Mouse (Mus musculus): Measurements from ENCODE around the gene Prox2.
"Not testable (repeated sequence)": the region's sequence is repeated elsewhere in the genome, so short reads cannot be mapped to it uniquely, and the experiment has no call there.

The Prox2 gene

DNA sequence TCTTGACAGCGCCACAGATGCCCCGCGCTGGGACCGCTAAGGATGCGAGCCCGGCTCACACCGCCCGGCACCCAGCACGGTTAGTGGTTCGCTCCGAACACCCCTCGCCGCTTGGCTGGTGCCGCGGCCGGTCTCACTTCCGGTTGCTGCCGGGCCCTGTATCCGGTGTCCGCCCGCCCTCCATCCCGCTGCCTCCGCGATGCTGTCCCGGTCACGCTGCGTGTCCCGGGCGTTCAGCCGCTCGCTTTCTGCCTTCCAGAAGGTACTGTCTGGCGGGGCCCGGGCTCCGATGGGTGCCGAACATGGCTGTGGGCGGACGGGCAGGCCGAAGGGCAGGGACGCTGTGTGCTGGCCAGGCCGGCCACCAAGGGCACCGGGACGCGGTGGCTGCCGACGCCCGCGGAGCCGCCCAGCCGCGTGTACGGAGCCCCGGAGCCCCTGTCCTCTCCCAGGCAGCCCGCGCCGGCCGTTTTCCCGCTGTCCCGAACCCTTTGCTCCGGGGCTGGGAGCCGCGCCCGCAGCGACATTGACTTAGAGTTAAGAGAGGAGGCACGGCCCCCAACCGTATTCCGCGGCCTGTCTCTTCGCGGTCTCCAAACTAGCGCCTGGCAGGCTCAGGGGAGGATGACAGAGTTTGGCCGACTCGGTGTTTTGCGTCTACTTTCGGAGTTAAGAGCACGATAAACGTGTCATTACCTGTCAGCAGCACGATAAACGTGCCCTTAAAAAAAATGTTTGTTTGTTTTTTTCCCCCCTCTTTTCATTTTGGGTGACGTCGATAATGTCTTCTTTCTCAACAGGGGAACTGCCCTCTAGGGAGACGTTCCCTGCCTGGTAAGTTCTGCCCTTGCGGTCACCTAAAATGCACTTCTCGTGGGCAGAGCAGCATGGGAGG lies at the start of gene Prox2, which contains the start of gene Dlst:
Gene Prox2 (minus strand): TSS at position 62 of the 895 bp plus-strand sequence.
Gene Dlst (plus strand): TSS at position 136 of the 895 bp plus-strand sequence.
- DNase-seq = peak; percentile 86

DNA sequence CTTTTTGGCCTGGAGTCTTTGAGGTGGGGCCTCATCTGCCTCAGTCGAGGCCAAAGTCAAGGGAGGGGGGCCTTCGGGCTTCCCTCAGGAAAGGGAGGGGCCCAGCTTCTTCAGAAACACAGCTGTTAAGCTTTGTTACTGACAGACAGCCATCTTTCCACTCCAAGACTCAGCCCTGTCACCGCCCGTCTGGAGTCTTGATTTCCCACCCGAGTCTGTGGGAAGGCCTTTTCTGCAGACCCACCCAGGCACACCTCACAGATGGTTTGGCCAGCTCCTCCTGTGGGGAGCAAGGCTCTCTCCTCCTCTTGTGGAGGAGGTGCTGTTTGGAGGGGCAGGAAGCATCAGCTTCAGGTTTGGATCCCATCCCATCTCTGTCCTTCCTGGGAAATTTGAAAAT lies 49.0 kb upstream of the Prox2 start:
- DNase-seq = no peak

DNA sequence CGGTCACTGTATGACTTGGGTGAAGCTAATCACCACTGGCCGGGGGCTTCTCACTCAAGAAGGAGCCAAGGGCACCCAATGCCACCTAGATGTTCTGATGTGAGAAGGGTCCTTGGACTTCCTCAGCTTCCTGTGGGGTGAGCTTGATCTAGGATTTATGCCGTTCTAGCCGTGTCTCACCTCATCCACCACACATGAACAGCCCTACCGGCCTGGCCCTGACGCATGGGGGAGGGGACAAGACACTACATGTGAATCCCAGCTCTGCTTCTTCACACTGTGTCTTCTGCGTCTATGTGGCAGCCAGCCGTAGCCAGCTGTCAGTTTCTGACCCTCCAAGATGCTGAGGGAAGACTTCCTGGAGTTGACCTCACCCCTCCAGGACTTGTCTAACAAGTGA lies 48.2 kb upstream of the Prox2 start:
- DNase-seq = no peak

DNA sequence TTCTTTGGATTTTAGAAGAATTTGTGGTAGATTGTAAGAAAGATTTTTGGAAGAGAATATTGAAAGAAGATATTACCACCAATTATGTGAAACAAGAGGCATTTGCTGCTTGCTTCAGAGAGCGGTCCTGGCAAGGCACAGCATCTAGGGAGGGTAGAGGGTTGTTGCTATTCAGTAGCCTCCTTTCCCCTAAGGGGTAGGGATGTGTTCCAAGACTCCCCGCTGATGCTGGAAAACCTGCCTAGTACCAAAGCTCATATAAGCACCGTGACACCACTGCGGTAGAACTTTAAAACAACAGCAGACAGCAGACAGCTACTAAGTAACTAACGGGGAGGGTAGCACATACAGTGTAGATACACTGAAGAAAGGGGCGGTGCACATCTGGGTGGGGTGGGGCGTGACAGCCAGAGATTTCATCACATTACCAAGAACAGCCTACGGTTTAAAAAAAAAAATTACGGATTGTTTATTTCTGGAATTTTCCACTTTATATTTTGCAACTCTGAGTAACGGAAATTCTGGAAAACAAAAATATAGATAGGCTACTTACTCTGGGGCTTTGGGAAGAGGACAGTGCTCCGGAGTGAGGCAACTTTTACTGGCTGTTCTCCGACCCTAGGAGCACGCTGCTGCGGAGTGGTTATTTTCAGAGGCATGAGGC lies 47.4 kb upstream of the Prox2 start:
- DNase-seq = no peak

DNA sequence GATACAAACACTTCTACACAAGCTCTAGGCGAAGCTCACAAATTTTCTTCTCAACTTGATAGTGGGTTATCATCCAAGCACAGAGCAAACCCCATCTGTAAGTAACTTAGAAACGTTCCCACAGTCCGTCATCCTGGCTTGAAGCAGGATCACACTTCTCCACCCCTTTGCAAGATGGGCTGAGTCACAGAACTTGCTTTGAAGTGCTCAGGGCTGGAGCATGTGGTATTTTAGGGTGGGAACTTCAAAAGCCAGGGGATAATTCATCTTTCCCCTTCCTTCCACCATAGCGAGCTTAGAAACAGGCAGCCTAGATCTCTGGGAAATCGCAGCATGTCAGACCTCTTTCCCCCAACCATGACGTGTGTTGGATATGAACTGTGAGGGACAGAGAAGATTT lies 45.8 kb upstream of the Prox2 start:
- DNase-seq = no peak

DNA sequence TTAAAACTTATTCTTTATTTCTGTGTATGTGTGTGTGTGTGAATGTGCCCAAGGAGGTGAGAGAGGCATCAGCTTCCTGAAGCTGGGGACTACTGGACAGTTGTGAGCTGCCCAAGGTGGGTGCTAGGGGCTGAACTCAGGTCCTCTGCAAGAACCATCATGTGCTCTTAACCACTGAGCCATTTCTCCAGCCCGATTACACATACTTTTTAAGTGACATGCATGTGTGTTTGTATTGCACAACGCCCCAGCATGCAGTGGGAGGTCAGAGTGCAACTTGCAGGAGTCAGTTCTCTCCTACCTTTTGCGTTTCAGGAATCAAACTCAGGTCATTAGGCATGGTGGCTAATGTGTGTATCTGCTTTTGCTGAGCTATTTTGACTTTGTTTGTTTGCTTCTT lies 42.5 kb upstream of the Prox2 start:
- DNase-seq = no peak

DNA sequence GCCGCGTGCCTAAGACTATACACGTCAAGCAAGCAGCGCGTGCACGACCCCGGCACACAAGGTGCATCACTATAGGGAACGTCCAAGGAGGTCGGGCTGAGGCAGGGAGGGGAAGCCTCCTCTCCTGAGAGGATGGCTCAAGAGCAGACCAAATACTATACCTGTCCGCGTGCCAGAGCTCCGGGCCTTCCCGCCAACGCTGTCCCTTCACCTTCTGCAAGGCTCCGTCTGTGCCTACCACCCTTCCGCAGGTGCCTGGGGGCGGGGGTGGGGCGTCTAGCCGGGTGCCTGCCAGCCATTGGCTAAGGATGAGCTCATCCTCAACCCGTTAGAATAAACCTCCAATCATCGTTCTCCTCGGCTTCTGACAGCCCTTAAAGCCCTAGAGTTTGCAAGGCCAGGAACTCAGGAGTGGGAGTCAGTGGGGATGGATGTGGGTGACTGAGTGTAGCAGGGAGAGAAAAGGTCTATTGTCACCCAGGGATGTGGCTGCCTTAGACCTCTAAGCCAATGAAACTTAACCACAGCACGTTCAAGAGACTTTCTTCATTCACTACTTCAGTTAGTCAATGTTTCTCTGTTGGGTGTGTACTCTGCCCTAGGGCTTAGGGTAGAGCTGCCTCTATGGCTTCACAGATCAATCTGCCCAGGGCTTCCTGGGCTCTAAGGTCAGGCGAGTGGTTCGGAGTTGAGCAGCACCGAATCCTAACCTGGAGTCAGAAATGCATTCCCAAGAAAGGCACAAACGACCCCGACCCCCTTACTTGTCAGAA lies 40.6 kb upstream of the Prox2 start, which contains the start of gene Rps6kl1:
Gene Rps6kl1 (minus strand): TSS at position 263 of the 773 bp plus-strand sequence.
- peak; percentile 80 for DNase-seq

DNA sequence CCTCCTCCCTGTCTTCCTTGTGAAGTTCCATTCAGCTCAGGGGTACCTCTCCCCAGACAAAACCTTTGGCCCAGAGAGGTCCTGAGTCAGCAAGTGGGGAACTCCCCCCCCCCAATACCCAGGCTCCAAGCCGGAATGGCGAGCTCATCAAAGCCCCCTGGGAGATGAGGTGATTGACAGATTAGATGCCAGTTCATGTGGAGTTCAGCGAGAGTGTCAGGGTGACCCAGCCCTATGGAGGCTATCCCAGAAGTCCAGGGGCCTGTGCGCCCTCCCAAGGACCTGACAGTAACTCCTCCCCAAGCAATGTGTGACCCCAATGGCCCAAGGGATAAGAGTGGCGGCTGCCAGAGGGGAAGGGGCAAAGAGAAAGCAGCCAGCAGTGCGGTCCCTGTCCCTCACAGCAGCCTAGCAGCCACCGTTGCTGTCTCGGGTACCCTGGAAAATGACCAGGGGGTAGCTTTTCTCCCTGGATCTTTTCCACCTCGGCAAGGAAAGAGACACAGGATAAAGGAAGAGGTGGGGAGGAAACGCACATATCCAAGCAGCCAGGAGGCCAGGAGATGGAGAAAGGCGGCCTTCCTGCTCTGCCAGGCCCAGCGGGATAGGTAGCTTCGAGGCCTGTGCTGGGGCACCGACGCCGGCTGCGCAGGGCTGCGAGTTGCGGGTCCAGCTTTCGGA lies 39.9 kb upstream of the Prox2 start:
- no peak for DNase-seq

DNA sequence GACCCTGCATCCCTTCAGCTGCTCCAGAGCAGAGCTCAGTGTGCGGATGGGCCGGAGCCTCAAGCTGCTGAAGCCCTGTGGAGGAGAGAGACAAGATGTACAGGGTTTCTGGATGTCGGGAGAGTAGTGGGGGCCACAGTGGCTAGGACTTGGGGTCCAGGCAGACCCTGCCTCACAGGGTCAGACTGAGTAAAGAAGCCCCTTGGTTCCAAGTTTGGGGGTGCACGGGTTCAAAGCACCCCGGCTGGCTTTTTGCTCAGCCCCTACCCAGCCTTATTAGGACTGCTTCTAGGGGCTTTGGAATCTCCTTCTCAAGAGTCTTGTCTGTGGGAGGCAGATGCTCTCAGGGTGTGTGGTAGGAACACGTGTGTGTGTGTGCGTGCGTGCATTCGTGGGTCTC lies 36.3 kb upstream of the Prox2 start:
- no peak for DNase-seq

DNA sequence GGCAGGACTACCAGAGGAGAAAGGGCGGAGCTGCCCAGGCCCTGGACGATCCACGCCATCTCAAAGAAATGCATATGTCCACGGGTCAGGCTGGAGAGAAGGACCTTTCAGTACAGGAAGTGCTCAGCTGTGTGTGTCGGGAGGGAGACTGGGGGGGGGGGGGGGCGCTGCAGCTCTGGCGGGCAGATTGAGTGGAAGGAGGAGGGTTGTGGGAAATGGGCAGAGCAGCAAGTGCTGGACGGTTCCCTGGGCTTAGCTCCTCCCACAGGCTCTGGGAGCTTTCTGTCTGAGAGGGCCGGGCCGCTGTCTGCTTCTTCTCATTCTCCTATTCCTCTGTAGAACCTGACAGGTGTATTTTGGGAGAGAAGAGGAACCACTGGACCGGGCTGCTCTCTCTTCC lies 35.8 kb upstream of the Prox2 start:
- DNase-seq = no peak

DNA sequence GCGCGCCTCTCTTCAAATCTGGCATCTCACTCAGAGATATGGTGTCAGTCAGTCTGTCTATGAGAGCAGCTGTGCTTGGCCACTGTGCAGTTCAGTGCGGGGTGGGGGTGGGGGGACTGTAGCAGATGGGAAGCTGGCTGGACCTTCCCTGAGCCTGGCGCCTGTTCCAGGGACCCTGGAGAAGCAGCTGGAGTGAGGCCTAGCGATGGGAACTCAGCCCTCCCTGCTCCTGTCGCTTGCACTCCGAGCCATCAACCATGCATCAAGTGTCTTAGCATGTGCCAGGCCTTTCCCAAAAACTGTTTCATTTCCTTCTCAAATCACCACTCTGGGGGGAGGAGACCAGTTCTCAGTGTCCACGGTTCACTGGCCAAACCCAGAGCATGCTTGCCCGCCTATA lies 35.1 kb upstream of the Prox2 start:
- DNase-seq = no peak

DNA sequence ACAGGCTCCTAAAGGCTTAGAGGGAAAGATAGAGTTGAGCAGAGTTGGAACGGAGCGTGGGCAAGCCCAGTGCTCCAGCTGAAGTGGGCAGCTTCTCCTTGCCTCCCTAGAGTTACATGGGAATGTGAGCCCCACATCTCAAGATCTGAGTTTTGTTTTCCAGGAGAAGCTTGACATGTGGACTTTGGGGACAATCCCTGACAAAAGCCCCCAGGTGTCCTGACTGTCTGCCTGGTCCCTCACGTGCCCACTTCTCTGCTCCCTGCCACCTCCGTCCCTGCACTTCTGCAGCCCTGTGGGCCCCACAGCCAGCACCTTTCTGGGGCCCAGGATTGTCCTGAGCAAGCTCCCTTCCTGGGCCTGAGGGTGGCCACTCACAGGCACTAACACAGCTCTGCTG lies 34.3 kb upstream of the Prox2 start:
- no peak for DNase-seq

DNA sequence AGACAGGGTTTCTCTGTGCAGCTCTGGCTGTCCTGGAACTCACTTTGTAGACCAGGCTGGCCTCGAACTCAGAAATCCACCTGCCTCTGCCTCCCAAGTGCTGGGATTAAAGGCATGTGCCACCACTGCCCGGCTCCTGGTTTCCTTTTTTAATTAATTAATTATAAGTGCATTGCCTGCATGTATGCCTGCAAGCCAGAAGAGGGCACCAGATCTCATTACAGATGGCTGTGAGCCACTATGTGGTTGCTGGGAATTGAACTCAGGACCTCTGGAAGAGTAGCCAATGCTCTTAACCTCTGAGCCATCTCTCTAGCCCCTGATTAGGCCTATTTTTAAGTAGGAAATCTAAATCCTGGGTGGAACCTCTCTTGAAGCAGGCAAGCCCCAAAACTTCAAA lies 33.7 kb upstream of the Prox2 start:
- DNase-seq = not testable (repeated sequence)

DNA sequence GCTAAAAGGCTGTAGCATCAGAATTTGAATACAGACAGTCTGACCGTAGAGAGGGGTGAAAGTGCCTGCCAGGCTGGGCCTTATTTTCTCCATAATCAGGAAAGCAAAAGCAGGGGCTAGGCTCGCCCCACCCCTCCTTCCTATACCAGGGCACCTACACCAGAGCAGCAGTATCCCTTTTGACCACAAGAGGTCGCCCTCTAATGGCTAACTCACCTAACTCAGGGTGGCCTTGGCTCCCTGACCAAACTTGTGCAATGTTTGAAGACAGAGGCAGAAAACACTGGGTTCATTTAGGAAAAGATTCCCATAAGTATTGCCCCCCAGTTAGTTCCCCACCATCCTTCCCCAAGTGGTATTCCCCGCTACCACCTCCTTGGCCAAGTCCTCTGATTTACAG lies 32.2 kb upstream of the Prox2 start:
- peak; percentile 86 for DNase-seq

DNA sequence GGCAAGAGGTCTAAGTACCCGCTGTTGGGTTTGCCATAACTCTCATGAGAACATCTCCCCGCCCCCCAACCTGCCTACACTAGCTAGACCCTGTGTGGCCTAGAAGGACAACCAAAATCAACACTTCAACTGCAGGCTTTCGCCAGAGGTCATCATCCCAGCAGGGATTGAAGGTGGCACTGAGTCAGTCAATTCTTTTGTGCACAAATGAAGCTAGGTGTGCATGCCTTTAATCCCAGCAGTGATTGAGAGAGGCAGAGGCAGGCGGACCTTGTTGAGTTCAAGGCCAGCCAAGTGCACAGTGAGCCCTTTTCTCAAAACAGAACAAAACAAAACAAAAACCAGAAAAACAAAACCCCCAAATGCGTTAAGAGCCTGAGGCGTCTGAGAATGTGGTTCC lies 30.5 kb upstream of the Prox2 start:
- DNase-seq = no peak

DNA sequence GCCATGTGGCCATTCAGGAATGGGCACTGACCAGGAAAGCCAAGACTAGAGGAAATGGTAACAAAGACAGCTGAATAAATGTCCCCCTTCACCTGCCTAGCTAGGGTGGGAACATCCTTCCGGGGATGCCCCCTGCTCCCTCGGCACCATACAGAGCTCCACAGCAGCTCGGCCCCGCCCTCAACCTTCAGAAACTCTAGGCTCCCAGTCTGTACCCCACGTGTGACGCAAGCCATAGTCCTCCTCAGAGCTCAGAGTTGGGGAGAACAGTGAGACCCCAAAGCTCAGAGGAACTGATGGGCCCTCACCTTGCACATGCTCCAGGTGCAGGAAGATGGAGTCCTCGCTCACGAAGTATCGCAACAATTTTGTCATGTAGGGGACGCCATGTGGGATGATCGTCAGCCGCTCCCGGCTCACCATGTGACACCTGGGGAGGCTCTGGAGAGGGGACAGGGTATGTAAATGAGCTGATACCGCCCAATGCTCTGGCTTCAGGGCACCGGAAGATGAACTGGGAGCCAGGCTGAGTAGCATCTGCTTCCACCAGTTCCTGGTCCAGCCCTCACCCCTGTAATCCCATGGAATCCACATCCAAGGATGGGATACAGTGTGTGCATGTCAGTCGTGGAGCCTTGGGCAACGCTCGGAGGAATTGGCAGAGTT lies 29.6 kb upstream of the Prox2 start:
- no peak for DNase-seq

DNA sequence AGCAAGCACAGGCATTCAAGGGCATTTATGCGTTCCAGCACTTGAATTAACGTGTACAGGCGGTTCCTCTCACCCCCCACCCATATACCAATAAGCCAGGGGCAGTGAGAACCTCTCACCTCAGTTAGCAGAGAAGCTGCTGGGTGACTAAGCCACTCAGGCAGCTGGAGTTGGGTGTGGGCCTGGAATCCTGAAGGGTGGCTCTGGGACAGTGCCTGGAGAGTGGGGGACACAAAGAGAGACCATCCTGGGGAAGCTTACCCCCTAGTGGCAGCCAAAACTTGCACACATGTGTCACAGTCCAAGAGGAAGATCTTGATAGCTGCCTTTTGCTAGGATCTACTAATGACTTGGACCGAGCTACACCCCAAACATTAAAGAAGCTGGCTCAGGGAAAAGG lies 26.1 kb upstream of the Prox2 start:
- DNase-seq = no peak

DNA sequence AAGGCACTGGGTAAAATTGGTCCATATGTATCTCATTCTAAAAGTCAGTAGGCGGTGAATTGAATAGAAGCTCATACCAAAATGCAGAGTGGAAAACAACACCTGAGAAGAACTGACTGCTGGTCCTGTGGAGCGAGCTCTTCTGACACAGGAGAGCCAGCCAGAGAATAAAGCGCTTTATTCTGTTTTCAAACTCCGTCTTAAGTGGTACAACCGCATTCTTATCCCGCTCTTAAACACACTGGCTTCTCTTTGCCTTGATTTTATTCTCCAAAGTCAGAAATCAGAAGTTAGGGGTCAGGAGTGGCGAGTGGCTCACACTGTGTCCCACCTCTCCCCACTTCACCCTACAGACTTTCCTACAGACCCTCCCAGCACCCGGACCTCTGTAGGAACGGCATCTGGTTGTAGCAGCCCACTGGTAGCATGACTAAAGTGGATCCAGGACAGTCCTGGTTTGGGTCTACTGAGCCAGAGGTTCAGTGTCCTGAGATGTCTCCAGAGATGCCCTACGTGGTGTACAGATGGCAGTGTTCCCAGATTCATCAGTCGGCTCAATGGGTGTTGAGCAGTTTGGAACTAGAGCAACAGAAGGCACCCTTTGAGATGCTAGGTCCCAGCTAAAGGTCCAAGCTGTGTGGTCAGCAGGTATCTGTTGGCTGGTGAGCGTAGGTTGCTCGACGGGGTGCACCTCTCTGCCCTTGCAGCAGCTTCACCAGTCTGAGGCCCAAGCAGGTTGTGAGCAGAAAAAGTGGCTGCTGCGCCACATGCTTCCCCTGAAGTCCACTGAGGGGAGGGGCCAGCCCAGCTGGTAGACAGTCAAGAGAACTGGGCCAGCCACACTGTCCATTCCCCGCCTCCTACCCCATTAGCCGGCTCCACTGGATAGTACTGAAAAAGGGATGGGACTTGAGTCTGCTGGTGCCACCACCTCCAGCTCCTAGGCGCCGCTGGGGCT lies 25.2 kb upstream of the Prox2 start:
- DNase-seq = no peak

DNA sequence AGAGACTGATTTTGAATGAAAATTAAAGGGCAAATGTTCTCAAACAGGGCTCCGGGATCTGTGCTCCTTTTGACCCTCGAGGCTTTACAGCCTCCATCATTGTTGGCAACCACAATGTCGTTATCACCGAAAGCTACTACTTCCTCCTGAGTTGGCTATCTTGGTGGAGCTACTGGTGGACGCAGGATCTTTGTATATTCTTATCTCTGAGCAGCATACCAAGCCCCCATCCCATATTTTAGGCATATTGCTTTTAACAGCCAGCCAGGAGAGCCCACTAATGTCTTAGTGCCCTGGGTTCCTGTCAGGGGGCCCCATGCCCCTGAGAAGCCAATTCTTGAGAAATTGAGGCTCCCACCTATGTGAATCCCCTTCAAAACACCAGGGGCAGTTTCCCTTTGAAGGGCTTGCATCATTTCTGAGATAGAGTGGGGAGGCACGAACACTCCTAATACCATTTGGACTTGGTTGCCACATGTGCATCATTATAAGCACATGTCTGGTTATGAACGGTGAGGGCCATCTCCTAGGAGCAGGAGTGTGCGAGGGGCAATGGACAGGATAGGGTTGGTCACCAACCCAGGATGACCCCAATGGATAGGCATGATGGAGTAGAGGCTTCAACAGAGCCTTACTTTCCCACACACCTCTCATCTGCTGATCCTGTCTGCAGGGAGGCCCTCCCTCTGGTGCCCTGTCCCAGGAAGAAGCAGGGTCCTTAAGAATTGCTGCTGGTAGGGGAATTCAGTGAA lies 23.7 kb upstream of the Prox2 start:
- DNase-seq = no peak

DNA sequence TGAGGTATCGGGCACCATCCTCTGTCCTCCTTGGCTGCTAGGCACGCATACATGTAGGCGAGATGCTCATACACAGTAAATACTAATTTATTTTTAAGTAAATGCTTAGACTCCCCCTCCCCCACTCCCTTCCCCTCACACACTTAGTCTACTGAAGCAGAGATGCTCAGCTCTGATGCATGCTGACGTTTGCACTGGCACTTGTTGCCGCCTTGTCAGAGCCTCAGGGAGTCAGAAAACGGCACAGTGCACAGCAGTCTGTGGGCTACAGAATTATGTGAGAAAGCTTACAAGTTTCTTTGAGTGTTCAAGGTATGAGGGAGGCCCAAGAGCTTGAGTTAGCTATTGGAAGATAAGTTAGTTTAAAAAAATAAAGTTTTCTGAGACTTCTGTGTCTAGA lies 20.8 kb upstream of the Prox2 start:
- no peak for DNase-seq
